Mouse (Mus musculus) liver, adult 2 months (tissue): ENCODE measurements at regions not wholly inside any gene's neighbourhood (a gene's known extent, or its start where the extent isn't known, plus 50 kb on each side); places are given as distances from the start of the nearest gene placed in this dataset.

Experiments
- DNase-seq: peaks from one replicate; pipeline ENCODE4 v3.0.0-alpha.2; 2011; ENCODE audit warnings: low read depth, low spot score; ENCODE audit errors: extremely low read depth
- H3K27ac ChIP-seq: fragments of 200-500 bp; replicated peaks from 2 replicates; pipeline ENCODE4 v1.5.1; 2012; ENCODE audit warnings: low read depth, mild to moderate bottlenecking, control low read depth, inconsistent platforms, low read length; ENCODE audit not compliant: insufficient read depth
- H3K27me3 ChIP-seq: fragments of 200-500 bp; 2 replicates; pipeline ENCODE4 v1.6.1; 2012; ENCODE audit warnings: mild to moderate bottlenecking, moderate library complexity, low read length, inconsistent platforms; ENCODE audit not compliant: control insufficient read depth, insufficient read depth
- H3K36me3 ChIP-seq: fragments of 200-500 bp; 2 replicates; pipeline ENCODE4 v1.6.1; 2012; ENCODE audit warnings: low read length, inconsistent platforms; ENCODE audit not compliant: control insufficient read depth, insufficient read depth
- H3K4me1 ChIP-seq: fragments of 200-500 bp; 2 replicates; pipeline ENCODE4 v1.6.1; 2011; ENCODE audit warnings: low read length; ENCODE audit not compliant: control insufficient read depth, insufficient read depth
- H3K4me3 ChIP-seq: fragments of 200-500 bp; 2 replicates; pipeline ENCODE4 v1.5.1; 2011; ENCODE audit warnings: low read depth, mild to moderate bottlenecking, control low read depth, low read length, moderate library complexity; ENCODE audit not compliant: insufficient read depth
- H3K79me2 ChIP-seq: fragments of 200-500 bp; 2 replicates; pipeline ENCODE4 v1.6.1; 2012; ENCODE audit warnings: inconsistent platforms, mild to moderate bottlenecking, low read length, moderate library complexity; ENCODE audit not compliant: control insufficient read depth, insufficient read depth
- H3K9ac ChIP-seq: fragments of 200-500 bp; 2 replicates; pipeline ENCODE4 v1.6.1; 2012; ENCODE audit warnings: low read depth, mild to moderate bottlenecking, control low read depth, inconsistent platforms, low read length
- CTCF ChIP-seq: fragments of 200-500 bp; IDR thresholded peaks from 2 replicates; pipeline ENCODE4 v1.5.1; 2011; ENCODE audit warnings: low read depth, low read length, control low read depth
- POLR2A ChIP-seq: fragments of 200-500 bp; IDR thresholded peaks from 2 replicates; pipeline ENCODE4 v1.6.1; 2011; ENCODE audit warnings: low read length, control low read depth; ENCODE audit not compliant: insufficient read depth; ENCODE audit errors: extremely low read depth
- WGBS: fragments of 180-500 bp; shearing (Covaris S2); methylation state at CpG from one replicate; pipeline ENCODE4 v1.1.7; 2018; 5-methylcytosine and 5-hydroxymethylcytosine counted together

- Histone ChIP-seq H3K4me1 (no peaks in the 10 kb centered on the region), H3K79me2 (no peaks in the 10 kb centered on the region), H3K27ac (no peak overlapping the region), H3K9ac (no peak overlapping the region), H3K36me3 (no peaks in the 10 kb centered on the region), H3K4me3 (no peak overlapping the region), H3K27me3 (no peaks in the 10 kb centered on the region)
- DNase-seq = peak; percentile 8
- 6% methylated on average over 6 of the region's 6 CpGs for WGBS
- TF ChIP-seq CTCF (no peak), POLR2A (no peak)
Observed at GRCm38 (mm10) chr4:99561506-99561937, 94.6 kb upstream of the Foxd3 start.

GRCm38 (mm10) chr4:99565401-99565800 lies 90.7 kb upstream of the Foxd3 start:
- Histone ChIP-seq H3K4me1 (no peaks in the 10 kb centered on the region), H3K36me3 (no peaks in the 10 kb centered on the region), H3K27me3 (no peaks in the 10 kb centered on the region), H3K79me2 (no peaks in the 10 kb centered on the region), H3K27ac (no peak overlapping the region), H3K4me3 (no peak overlapping the region), H3K9ac (no peak overlapping the region)
- no peak for TF ChIP-seq POLR2A
- DNase-seq = no peak
- 88% methylated on average over 9 of the region's 9 CpGs for WGBS

- Histone ChIP-seq H3K36me3 (no peaks in the 10 kb centered on the region), H3K4me3 (no peak overlapping the region), H3K79me2 (no peaks in the 10 kb centered on the region), H3K27ac (no peak overlapping the region), H3K4me1 (no peaks in the 10 kb centered on the region), H3K27me3 (no peaks in the 10 kb centered on the region), H3K9ac (no peak overlapping the region)
- TF ChIP-seq CTCF = no peak
- TF ChIP-seq POLR2A = no peak
- 7% methylated on average over 33 of the region's 33 CpGs for WGBS
- DNase-seq = no peak
Observed at GRCm38 (mm10) chr4:99572841-99573642, 83.1 kb upstream of the Foxd3 start.

DNA sequence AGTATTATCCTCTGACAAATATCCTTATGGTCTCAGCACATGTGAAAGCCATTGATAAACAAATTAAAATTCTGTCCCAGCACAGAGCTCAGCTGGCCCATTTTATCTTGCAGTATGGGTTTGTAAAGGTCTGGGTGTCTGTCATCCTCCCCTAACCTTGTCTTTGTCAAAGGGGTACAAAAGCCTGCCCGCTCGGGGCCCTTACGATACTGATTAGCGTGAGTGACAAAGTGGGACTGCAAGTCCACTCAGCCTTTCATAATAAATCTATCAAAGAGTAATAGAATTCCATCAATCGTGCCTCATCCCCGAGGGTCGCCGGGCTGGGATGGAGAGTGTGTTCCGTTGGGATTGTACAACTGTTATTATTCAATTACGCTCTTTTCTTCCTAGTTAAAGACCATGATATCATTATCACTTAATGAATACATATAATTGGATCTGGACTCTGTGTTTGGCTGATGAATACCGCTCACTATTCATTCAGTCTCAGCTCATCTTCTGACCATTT lies 82.0 kb upstream of the Foxd3 start:
- no peaks in the 10 kb centered on the region for H3K27me3 ChIP-seq
- TF ChIP-seq CTCF (no peak), POLR2A (no peak)
- no peak overlapping the region for H3K4me3 ChIP-seq

DNA sequence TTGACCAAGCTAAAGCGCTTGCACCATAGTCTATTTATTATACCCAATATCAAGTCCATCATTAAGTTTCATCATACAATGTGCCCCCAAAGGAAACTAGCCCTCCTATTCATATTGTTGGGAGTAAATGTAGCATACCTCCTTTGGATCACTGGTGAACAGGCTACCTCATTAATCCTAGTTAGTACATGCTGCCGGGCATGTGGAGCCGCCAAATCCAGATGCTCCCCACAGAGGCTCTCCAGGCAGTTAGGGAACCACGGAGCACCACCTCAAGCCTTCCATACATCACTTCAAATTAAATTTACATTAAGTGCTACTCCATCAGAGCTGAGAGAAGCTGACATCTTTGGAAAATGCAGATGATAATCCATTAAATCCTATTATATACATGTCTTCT lies 81.1 kb upstream of the Foxd3 start:
- Histone ChIP-seq H3K79me2 (no peaks in the 10 kb centered on the region), H3K27ac (no peak overlapping the region), H3K36me3 (no peaks in the 10 kb centered on the region), H3K9ac (no peak overlapping the region), H3K4me1 (no peaks in the 10 kb centered on the region), H3K4me3 (no peak overlapping the region), H3K27me3 (no peaks in the 10 kb centered on the region)
- DNase-seq = no peak
- TF ChIP-seq CTCF (no peak), POLR2A (no peak)
- WGBS = 47% methylated on average over 4 of the region's 4 CpGs

More for the DNA sequence above, 82.0 kb upstream of the Foxd3 start:
- Histone ChIP-seq H3K79me2 (no peaks in the 10 kb centered on the region), H3K27ac (no peak overlapping the region), H3K36me3 (no peaks in the 10 kb centered on the region), H3K9ac (no peak overlapping the region), H3K4me1 (no peaks in the 10 kb centered on the region)
- 59% methylated on average over 11 of the region's 11 CpGs for WGBS
- DNase-seq = no peak

- H3K4me1 ChIP-seq = no peaks in the 10 kb centered on the region
- TF ChIP-seq POLR2A (no peak), CTCF (no peak)
- H3K79me2 ChIP-seq = no peaks in the 10 kb centered on the region
- H3K27ac ChIP-seq = no peak overlapping the region
- H3K36me3 ChIP-seq = no peaks in the 10 kb centered on the region
- no peak overlapping the region for H3K9ac ChIP-seq
- no peak overlapping the region for H3K4me3 ChIP-seq
- peaks cover 3% of the 10 kb centered on the region; the same call in 1 of the 2 replicates for H3K27me3 ChIP-seq
- WGBS = 78% methylated on average over 5 of the region's 5 CpGs
- DNase-seq = no peak
Observed at GRCm38 (mm10) chr4:99597781-99598180, 58.3 kb upstream of the Foxd3 start.
